Mouse (Mus musculus) kidney, adult 2 months (tissue): ENCODE data around the gene Pde4c. TPM values are rescaled to one million over a fixed set of nuclear protein-coding genes. Genes with fewer than 3 reads are reported as not detected.
A peak's percentile ranks its signal among the peaks of the same experiment; 100 is the strongest.

Experiments used
- DNase-seq: peaks from one replicate; pipeline ENCODE4 v3.0.0; 2021
- H3K27ac ChIP-seq: fragments of 200-500 bp; 2 replicates; pipeline ENCODE4 v1.5.1; 2012; ENCODE audit warnings: low read depth, low read length, control low read depth, inconsistent platforms; ENCODE audit not compliant: insufficient read depth
- H3K27me3 ChIP-seq: fragments of 200-500 bp; replicated peaks from 2 replicates; pipeline ENCODE4 v1.6.1; 2012; ENCODE audit warnings: mild to moderate bottlenecking, moderate library complexity, low read length, inconsistent platforms; ENCODE audit not compliant: control insufficient read depth, insufficient read depth
- H3K36me3 ChIP-seq: fragments of 200-500 bp; 2 replicates; pipeline ENCODE4 v1.6.1; 2012; ENCODE audit warnings: mild to moderate bottlenecking, moderate library complexity, low read length, inconsistent platforms; ENCODE audit not compliant: control insufficient read depth, insufficient read depth
- H3K4me1 ChIP-seq: fragments of 200-500 bp; 2 replicates; pipeline ENCODE4 v1.6.1; 2011; ENCODE audit warnings: low read length; ENCODE audit not compliant: control insufficient read depth, insufficient read depth
- H3K4me3 ChIP-seq: fragments of 200-500 bp; 2 replicates; pipeline ENCODE4 v1.5.1; 2011; ENCODE audit warnings: mild to moderate bottlenecking, low read depth, low read length, control low read depth; ENCODE audit not compliant: insufficient read depth
- CTCF ChIP-seq: fragments of 200-500 bp; conservative IDR thresholded peaks from 2 replicates; pipeline ENCODE4 v1.5.1; 2011; ENCODE audit warnings: low read depth, mild to moderate bottlenecking, control low read depth, low read length, moderate library complexity, mixed read lengths; ENCODE audit not compliant: insufficient read depth, insufficient read length
- POLR2A ChIP-seq: fragments of 200-500 bp; IDR thresholded peaks from one replicate; pipeline ENCODE4 v1.6.1; 2011; ENCODE audit warnings: low read depth, low read length, control low read depth
- WGBS: fragments of 180-500 bp; shearing (Covaris S2); methylation state at CpG from one replicate; pipeline ENCODE4 v1.1.7; 2018; 5-methylcytosine and 5-hydroxymethylcytosine counted together
- polyA plus RNA-seq: library from polyadenylated mRNA; depleted of rRNA; stranded (reverse); fragments of >200 nt; gene quantifications from 2 replicates; pipeline ENCODE4 v1.2.3, GENCODE M21; 2012

Gene Pde4c
- polyA plus RNA-seq, 1 experiment: 81.6 TPM

DNA sequence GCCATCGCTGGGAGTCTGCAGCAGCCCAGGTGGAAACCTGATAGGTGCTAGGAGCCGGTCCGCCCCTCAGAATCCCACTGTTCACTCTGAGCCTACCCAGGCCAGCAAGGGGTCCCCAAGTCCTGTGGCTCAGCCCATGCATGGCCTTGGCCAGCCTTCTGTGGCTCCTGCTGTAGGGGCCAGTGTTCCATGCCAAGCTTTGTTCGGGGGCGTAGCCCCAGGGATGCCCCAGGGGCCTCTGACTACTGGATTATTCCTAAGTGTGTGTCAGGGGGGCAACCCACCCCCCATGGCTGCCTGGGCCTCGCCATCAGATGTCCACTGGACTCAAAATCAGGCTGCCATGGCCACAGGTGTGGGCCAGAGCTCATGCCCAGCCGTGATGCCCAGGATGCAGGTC lies 9.5 kb upstream of the Pde4c start:
- TF ChIP-seq POLR2A: no peak
- TF ChIP-seq CTCF: no peak
- no peak for DNase-seq
- Histone ChIP-seq H3K4me1 (0 out of 2 replicates have a peak, but pooled peaks cover 4% of the 10 kb centered on the region), H3K27me3 (no peaks in the 10 kb centered on the region), H3K4me3 (no peak overlapping the region), H3K36me3 (no peaks in the 10 kb centered on the region), H3K27ac (no peak overlapping the region)
- 75% methylated on average over 7 of the region's 7 CpGs for WGBS

DNA sequence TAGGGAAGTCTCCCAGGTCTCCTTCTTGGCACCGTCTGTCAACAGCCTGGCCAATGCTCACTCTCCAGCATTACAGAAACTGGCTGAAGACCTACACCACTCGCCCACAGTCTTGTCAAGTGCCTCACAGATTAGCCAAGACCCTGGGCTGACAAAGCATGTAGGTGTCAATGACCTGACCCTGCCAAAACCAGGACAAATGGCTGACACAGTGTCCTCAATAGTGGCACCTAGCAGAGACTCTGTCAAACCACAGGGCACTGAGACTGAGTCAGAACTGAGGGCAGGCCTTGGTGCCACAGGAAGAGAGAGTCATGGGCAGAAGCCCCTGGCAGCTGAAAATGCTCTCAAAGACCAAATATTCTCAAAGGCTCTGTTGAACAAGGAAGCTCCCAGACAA lies 8.4 kb upstream of the Pde4c start:
- H3K4me3 ChIP-seq: no peak overlapping the region
- 0 out of 2 replicates have a peak, but pooled peaks cover 2% of the 10 kb centered on the region for H3K4me1 ChIP-seq
- no peak for DNase-seq
- H3K27ac ChIP-seq: no peak overlapping the region
- no peaks in the 10 kb centered on the region for H3K27me3 ChIP-seq
- no peaks in the 10 kb centered on the region for H3K36me3 ChIP-seq
- no peak for TF ChIP-seq POLR2A
- no peak for TF ChIP-seq CTCF
- 77% methylated on average over 2 of the region's 2 CpGs for WGBS

DNA sequence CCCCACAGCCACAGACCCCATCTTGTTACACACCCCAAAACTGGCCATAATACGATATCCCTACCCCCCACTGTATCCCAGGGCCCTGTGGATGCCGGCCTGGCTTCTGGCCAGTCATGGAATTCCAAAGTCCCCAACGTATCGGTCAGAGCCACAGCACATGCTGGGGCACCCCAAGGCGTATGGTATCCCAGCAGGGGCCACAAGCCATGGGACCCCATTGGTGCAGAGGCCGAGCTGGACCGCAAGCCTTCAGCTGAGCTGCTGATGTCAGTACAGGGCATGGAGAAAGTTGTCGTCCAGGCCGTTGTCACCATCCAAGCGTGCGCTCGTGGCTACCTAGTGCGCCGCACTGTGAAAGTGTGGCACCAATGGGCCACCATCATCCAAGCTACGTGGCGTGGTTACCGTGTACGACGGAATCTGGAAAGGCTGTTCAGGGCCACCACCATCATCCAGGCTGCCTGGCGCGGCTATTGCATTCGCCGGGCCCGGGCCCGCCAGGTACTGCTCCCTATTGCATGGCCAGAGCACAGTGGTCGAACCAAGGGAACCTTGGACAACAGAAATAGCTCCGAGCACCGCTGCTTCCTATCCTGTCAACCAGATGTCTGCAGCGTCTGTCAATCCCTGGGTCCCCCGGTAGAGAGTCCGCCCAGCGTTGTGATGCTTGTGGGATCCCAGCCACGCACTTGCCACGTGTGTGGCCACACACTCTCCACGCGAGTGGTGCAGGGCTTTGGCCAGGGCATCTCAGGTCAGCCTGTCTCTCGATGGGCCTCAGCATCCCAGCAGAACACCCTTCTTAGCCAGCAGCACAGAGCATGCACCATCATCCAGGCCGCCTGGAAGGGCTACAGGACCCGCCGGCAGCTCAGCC lies 6.8 kb upstream of the Pde4c start:
- no peak for TF ChIP-seq CTCF
- TF ChIP-seq POLR2A: peak; percentile 36
- no peak for DNase-seq
- Histone ChIP-seq H3K36me3 (no peaks in the 10 kb centered on the region), H3K4me3 (no peak overlapping the region), H3K27me3 (no peaks in the 10 kb centered on the region), H3K27ac (no peak overlapping the region), H3K4me1 (peaks cover 3% of the 10 kb centered on the region; the same call in 1 of the 2 replicates)
- whole genome bisulfite sequencing: 85% methylated on average over 40 of the region's 40 CpGs

DNA sequence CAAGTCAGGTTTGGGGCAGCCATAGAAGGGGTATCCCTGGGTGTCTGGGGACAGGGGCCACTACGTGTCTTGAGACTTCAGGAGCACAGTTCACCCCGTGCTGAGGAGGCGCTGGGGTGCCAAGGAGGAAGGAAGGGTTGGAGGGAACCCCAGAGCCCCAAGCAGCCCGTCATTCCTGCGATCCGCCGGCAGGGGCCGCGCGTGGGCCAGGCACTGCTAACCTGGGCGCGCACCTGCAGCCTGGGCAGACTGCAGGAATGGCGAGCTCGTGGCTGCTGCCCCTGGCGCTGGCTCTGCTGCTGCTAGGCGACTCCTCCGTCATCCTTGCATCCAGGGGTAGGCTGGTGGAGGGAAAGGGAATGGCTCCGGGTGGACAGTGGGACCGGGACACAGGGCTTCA lies 5.2 kb upstream of the Pde4c start, which contains the start of gene Gm3336:
Gm3336 (plus strand) TSS at position 247 of the 400 bp plus-strand sequence.
- TF ChIP-seq CTCF: peak; percentile 84
- TF ChIP-seq POLR2A: no peak
- Histone ChIP-seq H3K27me3 (no peaks in the 10 kb centered on the region), H3K4me3 (no peak within 1 kb of the TSS), H3K4me1 (peaks cover 7% of the 10 kb centered on the region; the same call in 1 of the 2 replicates), H3K27ac (no peak within 1 kb of the TSS), H3K36me3 (no peaks in the 10 kb centered on the region)
- WGBS: 6% methylated on average over 19 of the region's 19 CpGs
- peak; percentile 76 for DNase-seq

DNA sequence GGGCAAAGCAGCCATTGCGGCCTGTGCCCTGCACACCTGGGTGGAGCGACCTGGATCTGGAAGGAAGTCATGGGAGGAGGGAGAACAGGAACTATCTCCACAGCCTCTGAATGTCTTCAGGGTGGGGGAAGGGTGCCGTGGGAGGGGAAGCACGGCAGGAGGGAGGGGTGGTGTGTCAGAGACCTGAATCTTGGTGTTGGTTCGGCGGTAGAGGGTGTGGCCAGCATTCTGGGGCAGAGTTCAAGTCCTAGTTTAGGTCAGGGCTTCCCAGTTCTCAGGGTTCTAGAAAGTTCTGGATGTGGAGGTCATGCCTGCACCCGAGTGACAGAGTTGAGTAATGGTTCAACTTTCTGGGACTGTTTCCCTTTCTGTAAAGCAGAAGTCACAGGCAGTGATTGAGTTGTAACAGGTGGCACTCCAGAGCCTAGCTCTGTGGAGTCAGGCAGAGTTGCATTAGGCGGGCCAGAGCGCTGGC lies 3.7 kb upstream of the Pde4c start:
- Histone ChIP-seq H3K27ac (no peak overlapping the region), H3K4me3 (no peak overlapping the region), H3K4me1 (peaks cover 7% of the 10 kb centered on the region; the same call in 1 of the 2 replicates), H3K36me3 (no peaks in the 10 kb centered on the region), H3K27me3 (no peaks in the 10 kb centered on the region)
- DNase-seq: peak; percentile 70
- WGBS: 32% methylated on average over 9 of the region's 9 CpGs
- no peak for TF ChIP-seq CTCF
- no peak for TF ChIP-seq POLR2A

DNA sequence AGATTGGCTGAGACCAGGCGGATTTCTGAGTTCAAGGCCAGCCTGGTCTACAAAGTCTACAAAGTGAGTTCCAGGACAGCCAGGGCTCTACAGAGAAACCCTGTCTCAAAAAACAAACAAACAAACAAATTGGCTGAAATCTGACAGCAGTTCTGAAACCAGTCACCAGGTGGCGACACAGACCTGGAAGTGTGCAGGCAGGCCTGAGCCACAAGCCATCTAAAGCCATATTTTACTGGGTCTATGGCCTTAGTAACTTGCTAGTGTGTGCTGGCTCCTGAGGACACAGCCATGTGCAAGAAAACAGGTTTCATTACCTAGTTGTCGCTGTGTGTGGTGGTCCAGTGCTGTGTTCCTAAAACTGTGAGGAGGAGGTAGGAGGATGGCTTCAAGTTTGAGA lies 2.8 kb upstream of the Pde4c start:
- DNase-seq: peak; percentile 89
- Histone ChIP-seq H3K36me3 (no peaks in the 10 kb centered on the region), H3K4me1 (peaks cover 7% of the 10 kb centered on the region; the same call in 1 of the 2 replicates), H3K27ac (no peak overlapping the region), H3K4me3 (no peak overlapping the region), H3K27me3 (no peaks in the 10 kb centered on the region)
- 4% methylated on average over 3 of the region's 3 CpGs for WGBS
- TF ChIP-seq POLR2A (no peak), CTCF (peak; percentile 96)

DNA sequence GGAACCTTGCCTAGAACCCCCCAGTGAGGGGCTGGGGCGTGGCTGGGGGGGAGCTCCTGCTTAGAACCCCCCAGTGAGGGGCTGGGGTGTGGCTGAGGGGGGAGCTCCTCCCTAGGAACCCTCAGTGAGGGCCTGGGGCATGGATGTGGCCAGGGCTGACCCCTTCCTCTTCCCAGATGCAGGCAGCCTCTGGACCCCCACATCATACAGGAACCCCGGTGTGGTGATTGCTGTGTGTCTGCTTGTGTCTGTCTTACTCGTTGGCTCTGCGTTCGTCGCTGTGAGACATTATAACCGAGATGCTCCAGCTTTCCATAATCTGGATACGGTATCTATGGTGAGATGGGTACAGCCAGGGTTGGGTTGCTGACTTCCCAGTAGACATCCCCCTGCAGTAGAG lies 1.9 kb upstream of the Pde4c start:
- peaks cover 7% of the 10 kb centered on the region; the same call in 1 of the 2 replicates for H3K4me1 ChIP-seq
- no peak for DNase-seq
- no peaks in the 10 kb centered on the region for H3K27me3 ChIP-seq
- H3K4me3 ChIP-seq: peak overlapping the region; percentile 46; the same call in 1 of the 2 replicates
- H3K27ac ChIP-seq: peak overlapping the region; percentile 100
- no peaks in the 10 kb centered on the region; the same call in 1 of the 2 replicates for H3K36me3 ChIP-seq
- 77% methylated on average over 8 of the region's 8 CpGs for WGBS
- TF ChIP-seq POLR2A (no peak), CTCF (no peak)
